Mouse (Mus musculus) heart, adult 2 months (tissue): ENCODE measurements at regions not wholly inside any gene's neighbourhood (a gene's known extent, or its start where the extent isn't known, plus 50 kb on each side); places are given as distances from the start of the nearest gene placed in this dataset.

ENCODE experiments used
- CTCF ChIP-seq: fragments of 200-600 bp; IDR thresholded peaks from 2 replicates; pipeline ENCODE4 v1.8.1; 2022; ENCODE audit warnings: antibody characterized with exemption, mild to moderate bottlenecking, moderate library complexity
- EP300 ChIP-seq: fragments of 200-500 bp; IDR thresholded peaks from 2 replicates; pipeline ENCODE4 v1.6.1; 2011; ENCODE audit warnings: low read depth, low read length, control low read depth; ENCODE audit not compliant: insufficient read depth
- POLR2A ChIP-seq: fragments of 200-500 bp; IDR thresholded peaks from 2 replicates; pipeline ENCODE4 v1.6.1; 2011; ENCODE audit warnings: mild to moderate bottlenecking, low read depth, low read length, control low read depth; ENCODE audit not compliant: insufficient read depth

- peak; percentile 89 for TF ChIP-seq CTCF
- TF ChIP-seq POLR2A = no peak
- TF ChIP-seq EP300 = 0 out of 2 replicates have a peak, but pooled peaks have one; percentile 32
These were observed 337.2 kb downstream of the Hlx start for GRCm38 (mm10) chr1:184395215-184395614.
